Mouse (Mus musculus) C2C12 (cell line): Measurements from ENCODE around the gene Ppif. TPM values are rescaled to one million over a fixed set of nuclear protein-coding genes. Genes with fewer than 3 reads are reported as not detected.

ENCODE experiments used
- H3K27me3 ChIP-seq: one replicate; pipeline ENCODE4 v1.6.1; 2011; ENCODE audit not compliant: control insufficient read depth, insufficient read depth, insufficient read length
- H3K36me3 ChIP-seq: one replicate; pipeline ENCODE4 v1.6.1; 2011; ENCODE audit not compliant: control insufficient read depth, insufficient read depth
- H3K4me3 ChIP-seq: one replicate; pipeline ENCODE4 v1.5.1; 2011; ENCODE audit warnings: mild to moderate bottlenecking, control low read depth; ENCODE audit not compliant: poor library complexity, insufficient read depth, severe bottlenecking
- H3K79me2 ChIP-seq: one replicate; pipeline ENCODE4 v1.6.1; 2011; ENCODE audit not compliant: control insufficient read depth, insufficient read depth
- H3K79me3 ChIP-seq: one replicate; pipeline ENCODE4 v1.6.1; 2011; ENCODE audit warnings: low read depth, control low read depth
- H3ac ChIP-seq: one replicate; pipeline ENCODE3; 2011; ENCODE audit warnings: low read depth; ENCODE audit not compliant: control insufficient read depth, insufficient read length
- CEBPB ChIP-seq: IDR thresholded peaks from one replicate; pipeline ENCODE4 v1.6.1; 2011; ENCODE audit warnings: low read depth, mild to moderate bottlenecking, control low read depth, moderate library complexity
- CTCF ChIP-seq: IDR thresholded peaks from one replicate; pipeline ENCODE4 v1.5.1; 2011; ENCODE audit not compliant: control insufficient read depth, insufficient read depth, insufficient read length
- FOSL1 ChIP-seq: IDR thresholded peaks from one replicate; pipeline ENCODE4 v1.8.0; 2011; ENCODE audit warnings: mild to moderate bottlenecking, low read length; ENCODE audit not compliant: poor library complexity, insufficient read depth, severe bottlenecking
- MAX ChIP-seq: IDR thresholded peaks from one replicate; pipeline ENCODE4 v1.6.1; 2011; ENCODE audit warnings: mild to moderate bottlenecking, control low read depth
- MYOD1 ChIP-seq: IDR thresholded peaks from one replicate; pipeline ENCODE4 v1.6.1; 2011; ENCODE audit warnings: low read depth; ENCODE audit not compliant: control insufficient read depth, insufficient read length
- MYOG ChIP-seq: IDR thresholded peaks from one replicate; pipeline ENCODE4 v1.6.1; 2011; ENCODE audit not compliant: control insufficient read depth, insufficient read length; ENCODE audit errors: extremely low read depth
- USF1 ChIP-seq: IDR thresholded peaks from one replicate; pipeline ENCODE4 v1.6.1; 2011; ENCODE audit warnings: low read depth, mild to moderate bottlenecking, control low read depth, moderate library complexity
- polyA plus RNA-seq: library from polyadenylated mRNA; unstranded; fragments of >200 nt; fragmentation: generic; extraction: Trizol; gene quantifications from one replicate; pipeline ENCODE4 v1.2.1, GENCODE M21; 2012; ENCODE audit warnings: missing spikeins

Gene Ppif
- polyA plus RNA-seq, 1 experiment = 21.4 TPM

DNA sequence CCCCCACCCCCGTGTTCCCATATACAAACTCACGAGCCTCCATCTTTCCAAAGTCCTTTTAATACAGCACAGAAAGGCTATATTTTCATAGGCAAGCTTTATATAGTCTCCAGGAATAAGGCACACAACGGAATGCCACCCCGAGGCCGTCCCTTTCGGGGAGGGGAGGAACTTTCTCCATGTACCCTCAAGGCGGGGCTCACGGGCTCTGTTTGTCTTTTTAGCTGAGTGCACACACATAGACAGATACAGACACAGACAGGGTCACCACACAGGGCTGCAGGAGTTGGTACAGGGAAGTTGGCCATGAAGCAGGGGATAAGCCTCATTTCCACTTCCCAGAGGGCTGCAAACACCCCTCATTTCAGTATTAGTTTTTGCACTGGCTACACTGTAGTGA lies 17.6 kb downstream of the Ppif start:
- H3ac ChIP-seq = no peak overlapping the region
- H3K79me2 ChIP-seq = no peaks in the 10 kb centered on the region
- peaks cover 36% of the 10 kb centered on the region for H3K36me3 ChIP-seq
- no peaks in the 10 kb centered on the region for H3K27me3 ChIP-seq
- H3K79me3 ChIP-seq = no peaks in the 10 kb centered on the region
- TF ChIP-seq MYOD1 (no peak), CEBPB (no peak), CTCF (no peak), MAX (no peak), MYOG (no peak), USF1 (no peak), FOSL1 (no peak)
- no peak overlapping the region for H3K4me3 ChIP-seq

DNA sequence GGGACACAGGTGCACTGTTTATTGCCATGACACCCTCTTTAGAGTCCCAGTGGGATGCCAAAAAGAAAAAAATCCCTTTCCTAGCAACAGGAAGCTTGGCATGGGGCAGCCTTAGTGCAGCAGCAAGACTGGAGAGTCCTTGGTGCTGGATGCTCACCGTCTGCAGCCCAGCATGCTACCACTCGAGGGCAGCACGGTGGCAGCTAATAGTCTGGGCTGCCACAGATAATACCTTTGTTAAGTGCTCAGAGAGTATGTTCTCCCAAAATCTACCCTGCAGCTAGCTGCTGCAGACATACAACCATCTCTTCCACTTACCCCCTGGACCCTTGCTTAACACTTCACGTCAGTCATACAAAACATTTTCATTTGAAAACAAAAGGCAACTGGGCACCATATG lies 19.5 kb downstream of the Ppif start:
- no peaks in the 10 kb centered on the region for H3K79me3 ChIP-seq
- no peak overlapping the region for H3ac ChIP-seq
- no peak overlapping the region for H3K4me3 ChIP-seq
- no peaks in the 10 kb centered on the region for H3K79me2 ChIP-seq
- peak; percentile 30 for TF ChIP-seq CTCF
- no peak for TF ChIP-seq MAX
- H3K27me3 ChIP-seq = no peaks in the 10 kb centered on the region
- H3K36me3 ChIP-seq = peaks cover 46% of the 10 kb centered on the region

DNA sequence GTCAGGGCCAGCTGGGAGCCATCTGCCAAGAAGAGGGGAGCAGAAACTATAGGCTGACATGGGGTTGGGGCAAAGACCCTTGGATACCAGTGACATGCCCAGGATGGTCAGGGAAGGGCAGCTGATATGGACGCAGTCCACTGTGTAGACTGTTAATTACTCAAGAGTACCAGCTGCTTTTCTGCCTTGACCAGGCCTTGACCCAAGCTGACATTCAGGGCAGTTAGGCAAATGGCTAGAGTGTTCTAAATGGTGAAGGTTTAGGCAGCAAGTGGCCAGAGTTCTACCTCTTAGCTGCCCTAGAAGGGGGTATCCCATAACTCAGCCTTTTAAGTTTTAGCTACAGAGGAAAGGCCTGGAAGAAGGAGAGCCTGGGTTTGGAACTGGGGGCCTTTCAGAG lies 22.6 kb downstream of the Ppif start:
- Histone ChIP-seq H3K36me3 (peaks cover 74% of the 10 kb centered on the region), H3K4me3 (no peak overlapping the region), H3K27me3 (no peaks in the 10 kb centered on the region), H3ac (no peak overlapping the region), H3K79me2 (no peaks in the 10 kb centered on the region), H3K79me3 (no peaks in the 10 kb centered on the region)
- TF ChIP-seq MYOG (no peak), USF1 (no peak), CEBPB (no peak), MYOD1 (no peak), FOSL1 (no peak), CTCF (no peak), MAX (no peak)

DNA sequence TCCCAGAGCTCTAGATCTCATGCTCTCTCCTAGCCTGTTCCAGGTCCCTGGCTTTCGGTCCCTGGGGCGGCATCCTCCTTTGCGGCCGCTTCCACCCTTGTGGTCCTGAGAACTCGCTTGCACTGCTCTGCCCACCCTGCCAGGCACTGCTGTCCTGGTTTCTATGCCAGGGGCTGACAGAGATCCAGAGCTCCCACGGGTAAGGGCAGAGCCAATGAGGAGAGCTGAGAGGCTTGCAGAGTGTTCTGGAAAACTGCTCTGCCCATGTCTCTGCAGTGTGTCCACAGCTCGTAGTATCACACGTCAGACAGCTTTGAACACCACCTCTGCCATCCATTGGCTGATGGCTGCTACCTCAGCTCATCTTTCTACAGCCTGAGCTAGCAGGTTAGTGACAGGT lies 23.8 kb downstream of the Ppif start:
- Histone ChIP-seq H3K36me3 (peaks cover 85% of the 10 kb centered on the region), H3K4me3 (no peak overlapping the region), H3K79me2 (no peaks in the 10 kb centered on the region), H3K79me3 (no peaks in the 10 kb centered on the region), H3K27me3 (no peaks in the 10 kb centered on the region), H3ac (no peak overlapping the region)
- TF ChIP-seq MYOD1 (no peak), MAX (no peak), CEBPB (no peak)

DNA sequence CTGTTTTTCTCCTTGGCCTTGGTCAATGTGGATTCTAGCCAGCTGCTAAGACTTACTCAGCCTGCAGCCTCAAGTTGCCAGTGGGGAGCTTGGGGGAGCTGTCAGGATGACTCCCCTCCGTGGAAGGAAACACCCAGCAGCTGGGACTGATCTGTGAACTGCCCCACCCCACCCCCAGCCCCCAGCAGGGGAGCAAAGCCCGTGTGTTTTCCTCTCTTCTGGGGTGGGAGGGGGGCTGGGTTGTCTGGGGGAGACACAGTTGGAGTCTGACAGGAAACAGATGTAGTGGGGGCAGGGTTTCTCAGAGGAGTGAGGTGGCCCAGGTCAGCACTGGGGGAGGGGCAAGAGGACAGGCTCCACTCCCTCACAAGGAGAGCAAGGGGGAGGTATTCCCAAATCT lies 24.5 kb downstream of the Ppif start:
- Histone ChIP-seq H3ac (no peak overlapping the region), H3K79me3 (no peaks in the 10 kb centered on the region), H3K79me2 (no peaks in the 10 kb centered on the region), H3K27me3 (no peaks in the 10 kb centered on the region), H3K36me3 (peaks cover 84% of the 10 kb centered on the region), H3K4me3 (no peak overlapping the region)
- TF ChIP-seq CEBPB (no peak), CTCF (no peak), MYOD1 (no peak), MYOG (no peak), USF1 (no peak), FOSL1 (no peak), MAX (no peak)

DNA sequence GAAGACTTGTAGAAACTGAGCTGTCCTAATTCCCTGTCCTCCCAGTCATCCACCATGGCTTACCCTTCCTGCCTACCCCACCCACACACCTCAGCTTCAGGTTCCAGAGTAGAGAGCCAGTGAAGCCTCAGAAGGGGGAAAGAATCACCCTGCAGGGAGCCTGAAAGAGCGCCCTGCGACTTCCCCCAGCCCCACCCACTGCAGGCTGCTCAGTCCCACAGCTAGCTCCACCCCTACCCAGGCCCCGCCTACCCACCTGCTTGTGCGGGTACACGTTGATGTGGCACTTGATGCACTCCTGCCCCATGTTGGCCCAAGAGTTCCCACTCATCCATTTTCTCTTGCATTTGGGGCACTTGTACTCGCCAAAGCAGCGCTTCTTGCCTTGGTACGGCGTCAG lies 25.4 kb downstream of the Ppif start:
- TF ChIP-seq CEBPB (no peak), FOSL1 (no peak), USF1 (no peak), MAX (no peak), MYOG (no peak), CTCF (no peak), MYOD1 (no peak)
- H3K36me3 ChIP-seq = peaks cover 84% of the 10 kb centered on the region

More for the DNA sequence above, 25.4 kb downstream of the Ppif start:
- H3ac ChIP-seq = no peak overlapping the region
- no peaks in the 10 kb centered on the region for H3K79me3 ChIP-seq
- H3K27me3 ChIP-seq = no peaks in the 10 kb centered on the region
- no peak overlapping the region for H3K4me3 ChIP-seq
- no peaks in the 10 kb centered on the region for H3K79me2 ChIP-seq
